Mouse (Mus musculus) hindbrain, embryonic 11.5 days (tissue): ENCODE measurements at regions not wholly inside any gene's neighbourhood (a gene's known extent, or its start where the extent isn't known, plus 50 kb on each side); places are given as distances from the start of the nearest gene placed in this dataset.

Experiments used
- ATAC-seq: fragments of 200-750 bp; cut with Nextera tagmentation; 2 replicates; pipeline ENCODE4 v1.8.0; 2017; ENCODE audit warnings: mild to moderate bottlenecking, moderate TSS enrichment, moderate library complexity; ENCODE audit not compliant: low FRiP score
- DNase-seq: peaks from one replicate; pipeline ENCODE4 v3.0.0-alpha.2; 2015; ENCODE audit warnings: low spot score
- H3K27ac ChIP-seq: fragments of 300-500 bp; sonication (generic); 2 replicates; pipeline ENCODE4 v1.5.1; 2014; ENCODE audit warnings: mild to moderate bottlenecking, low read depth, low read length
- H3K27me3 ChIP-seq: fragments of 300-500 bp; sonication (generic); 2 replicates; pipeline ENCODE4 v1.6.1; 2014; ENCODE audit warnings: mild to moderate bottlenecking, low read length, moderate library complexity, mixed read lengths; ENCODE audit not compliant: control insufficient read depth, insufficient read depth
- H3K36me3 ChIP-seq: fragments of 300-500 bp; sonication (generic); 2 replicates; pipeline ENCODE4 v1.6.1; 2014; ENCODE audit warnings: mild to moderate bottlenecking, low read length, moderate library complexity, mixed read lengths; ENCODE audit not compliant: control insufficient read depth, insufficient read depth
- H3K4me1 ChIP-seq: fragments of 300-500 bp; sonication (generic); replicated peaks from 2 replicates; pipeline ENCODE4 v1.6.1; 2014; ENCODE audit warnings: low read length, mixed read lengths; ENCODE audit not compliant: control insufficient read depth, insufficient read depth
- H3K4me2 ChIP-seq: fragments of 300-500 bp; sonication (generic); replicated peaks from 2 replicates; pipeline ENCODE4 v1.6.1; 2014; ENCODE audit warnings: mild to moderate bottlenecking, low read depth, low read length
- H3K4me3 ChIP-seq: fragments of 300-500 bp; sonication (generic); 2 replicates; pipeline ENCODE4 v1.5.1; 2014; ENCODE audit warnings: low read depth, low read length
- H3K9ac ChIP-seq: fragments of 300-500 bp; sonication (generic); 2 replicates; pipeline ENCODE4 v1.6.1; 2014; ENCODE audit warnings: low read depth, low read length
- H3K9me3 ChIP-seq: fragments of 300-500 bp; sonication (generic); 2 replicates; pipeline ENCODE4 v1.6.1; 2016; ENCODE audit warnings: low read length; ENCODE audit not compliant: control insufficient read depth
- WGBS: fragments of 180-500 bp; shearing (Covaris S2); extraction: QIAGEN DNeasy Blood & Tissue Kit; methylation state at CpG from one replicate; pipeline ENCODE4 v1.1.7; 2014; 5-methylcytosine and 5-hydroxymethylcytosine counted together

DNA sequence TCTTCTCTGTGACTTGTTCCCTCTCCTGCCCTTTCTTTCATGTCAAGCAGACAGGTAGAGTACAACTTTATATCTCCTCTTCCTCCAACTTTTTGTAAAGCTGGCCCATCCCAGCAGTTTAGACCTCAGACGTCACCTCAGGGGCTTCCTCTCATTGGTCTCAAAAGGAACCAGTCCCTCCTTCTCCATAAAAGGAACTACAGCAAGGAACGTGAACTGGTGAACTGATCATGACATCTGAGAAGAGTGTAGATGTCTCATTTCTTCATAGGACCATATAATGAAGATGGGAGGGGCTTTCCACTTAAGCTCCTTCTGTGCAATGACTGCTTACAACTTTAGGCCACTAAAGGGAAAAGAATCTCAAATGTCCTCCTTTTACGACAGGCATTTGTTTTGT, 153.0 kb downstream of the Ly86 start:
- ATAC-seq: no peak
- Histone ChIP-seq H3K4me1 (no peaks in the 10 kb centered on the region), H3K9ac (no peak overlapping the region), H3K27ac (no peak overlapping the region), H3K9me3 (no peaks in the 10 kb centered on the region), H3K27me3 (no peaks in the 10 kb centered on the region), H3K36me3 (no peaks in the 10 kb centered on the region), H3K4me3 (no peak overlapping the region), H3K4me2 (no peak overlapping the region)
- 70% methylated on average over 3 of the region's 3 CpGs for WGBS
- DNase-seq: no peak

DNA sequence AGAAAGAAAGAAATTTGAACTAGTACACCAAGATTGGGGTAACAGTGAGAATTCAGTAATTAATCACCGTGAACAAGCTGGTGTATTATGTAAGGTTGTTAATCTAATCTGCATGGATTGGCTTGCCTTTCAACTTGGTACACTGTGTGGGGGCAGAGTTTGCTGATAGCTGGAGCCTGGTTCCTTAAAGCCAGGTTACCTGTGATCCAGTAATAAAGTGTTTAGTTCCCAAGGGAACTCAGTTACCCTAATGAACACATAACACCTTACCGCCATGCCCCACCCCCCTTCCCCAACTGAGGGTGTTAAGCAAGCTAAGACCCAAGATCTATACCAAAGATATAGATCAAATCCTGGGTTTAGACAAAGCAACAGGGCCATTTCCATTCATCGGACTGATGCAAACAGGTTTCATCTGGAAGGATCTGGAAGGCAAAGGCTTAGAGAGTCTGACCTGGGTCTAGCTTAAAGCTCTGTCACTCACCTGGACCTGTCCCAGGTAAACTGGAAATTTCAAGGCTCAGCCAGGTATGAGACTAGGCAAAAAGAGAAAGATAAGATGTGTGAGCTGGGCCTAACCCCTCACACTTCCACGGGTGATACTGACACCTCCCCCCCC, 155.8 kb downstream of the Ly86 start:
- no peaks in the 10 kb centered on the region for H3K9me3 ChIP-seq
- no peak for DNase-seq
- no peak overlapping the region for H3K4me2 ChIP-seq
- no peak overlapping the region for H3K9ac ChIP-seq
- WGBS: 76% methylated on average over 4 of the region's 4 CpGs
- no peaks in the 10 kb centered on the region for H3K4me1 ChIP-seq
- H3K27me3 ChIP-seq: no peaks in the 10 kb centered on the region
- H3K27ac ChIP-seq: no peak overlapping the region
- H3K4me3 ChIP-seq: no peak overlapping the region
- H3K36me3 ChIP-seq: no peaks in the 10 kb centered on the region
- ATAC-seq: no peak

DNA sequence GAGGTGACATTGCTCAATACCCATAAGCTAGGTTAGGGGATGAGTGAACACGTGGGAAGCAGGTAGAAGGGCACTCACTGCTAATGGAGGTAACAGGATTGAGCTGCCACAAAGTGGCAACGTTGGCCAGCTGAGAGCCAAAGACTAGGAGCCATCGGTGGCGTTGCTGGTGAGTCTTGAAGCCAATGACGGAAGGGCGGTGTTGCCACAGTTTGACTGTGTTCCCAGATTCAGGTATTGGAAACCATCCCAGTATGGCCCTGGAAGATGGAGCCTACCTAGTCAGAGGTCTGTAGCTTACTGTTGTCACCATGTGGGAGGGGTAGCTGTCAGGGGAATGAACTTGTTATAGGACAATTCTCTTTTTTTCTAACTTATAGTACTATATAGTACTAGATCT, 158.4 kb downstream of the Ly86 start:
- ATAC-seq (no peak), DNase-seq (no peak)
- Histone ChIP-seq H3K36me3 (no peaks in the 10 kb centered on the region), H3K4me1 (0 out of 2 replicates have a peak, but pooled peaks cover 1% of the 10 kb centered on the region), H3K27me3 (no peaks in the 10 kb centered on the region), H3K27ac (no peak overlapping the region), H3K4me2 (no peak overlapping the region), H3K4me3 (no peak overlapping the region), H3K9ac (no peak overlapping the region), H3K9me3 (no peaks in the 10 kb centered on the region)
- 90% methylated on average over 6 of the region's 6 CpGs for WGBS

DNA sequence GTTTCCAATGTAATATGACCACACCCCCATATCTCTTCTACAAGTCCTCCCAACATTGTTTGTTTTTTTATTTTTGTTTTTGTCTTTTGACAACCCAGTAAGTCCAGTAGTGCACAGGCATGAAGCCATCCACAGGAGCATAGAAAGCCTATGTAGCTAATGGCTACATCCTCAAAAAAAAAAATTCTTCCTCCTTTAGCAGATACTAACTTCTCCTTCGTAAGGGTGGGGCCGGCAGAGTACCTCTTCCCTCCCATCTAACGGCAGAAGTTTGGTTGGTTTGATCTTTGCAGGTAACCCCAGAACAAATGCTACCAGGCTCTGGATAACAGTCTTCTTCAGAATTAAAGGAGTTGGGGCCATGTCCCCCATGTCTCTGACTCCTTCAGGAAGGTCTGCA, 158.9 kb downstream of the Ly86 start:
- WGBS: 90% methylated on average over 3 of the region's 3 CpGs
- DNase-seq: no peak
- ATAC-seq: no peak

DNA sequence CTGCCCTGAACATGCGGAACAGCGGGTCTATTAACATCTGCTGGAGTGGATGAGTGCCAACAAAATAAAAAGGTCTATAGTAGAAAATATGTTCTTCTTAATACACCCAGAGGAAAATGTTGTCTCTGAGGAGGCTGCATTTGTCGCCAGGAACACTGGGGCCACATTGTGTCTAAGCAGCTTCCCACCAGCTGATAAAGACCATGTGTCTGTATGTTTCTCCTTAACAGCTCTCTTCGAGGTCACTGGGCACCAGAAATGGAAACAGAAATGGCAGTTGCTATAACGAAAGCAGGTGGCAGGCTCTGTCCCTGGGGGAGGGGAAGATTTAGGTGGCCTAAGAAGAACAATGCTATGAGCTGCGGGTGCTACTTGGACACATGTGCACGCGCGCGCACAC, 159.4 kb downstream of the Ly86 start:
- WGBS: 89% methylated on average over 10 of the region's 10 CpGs
- Histone ChIP-seq H3K4me2 (no peak overlapping the region), H3K27ac (no peak overlapping the region), H3K4me3 (no peak overlapping the region), H3K36me3 (no peaks in the 10 kb centered on the region), H3K27me3 (no peaks in the 10 kb centered on the region), H3K4me1 (0 out of 2 replicates have a peak, but pooled peaks cover 3% of the 10 kb centered on the region), H3K9ac (no peak overlapping the region), H3K9me3 (no peaks in the 10 kb centered on the region)
- ATAC-seq (no peak), DNase-seq (no peak)

More for the DNA sequence above, 158.9 kb downstream of the Ly86 start:
- H3K4me1 ChIP-seq: 0 out of 2 replicates have a peak, but pooled peaks cover 3% of the 10 kb centered on the region
- no peaks in the 10 kb centered on the region for H3K27me3 ChIP-seq
- no peaks in the 10 kb centered on the region for H3K36me3 ChIP-seq
- no peak overlapping the region for H3K4me3 ChIP-seq
- no peak overlapping the region for H3K27ac ChIP-seq
- H3K9me3 ChIP-seq: no peaks in the 10 kb centered on the region
- H3K9ac ChIP-seq: no peak overlapping the region
- H3K4me2 ChIP-seq: no peak overlapping the region

DNA sequence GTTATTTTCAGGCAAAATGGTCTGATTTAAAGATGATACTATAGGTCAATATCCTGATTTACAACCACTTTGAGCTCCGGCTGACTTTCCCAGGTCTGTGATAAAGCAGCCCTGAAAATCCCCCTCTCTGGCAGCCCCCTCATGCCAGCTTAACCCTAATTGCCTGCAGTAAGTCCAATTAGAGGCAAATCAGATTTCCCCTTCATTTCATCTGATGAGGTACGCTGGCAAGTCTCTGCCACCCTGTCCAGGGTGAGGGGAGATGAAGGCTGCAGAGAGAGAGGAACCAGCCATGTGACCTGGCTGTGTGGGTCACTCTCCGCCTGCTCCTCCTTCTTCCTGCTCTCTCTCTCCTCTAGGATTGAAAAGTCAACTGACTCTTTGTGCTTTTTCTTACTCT, 160.6 kb downstream of the Ly86 start:
- H3K4me3 ChIP-seq: no peak overlapping the region
- no peaks in the 10 kb centered on the region for H3K36me3 ChIP-seq
- DNase-seq: no peak
- H3K9me3 ChIP-seq: no peaks in the 10 kb centered on the region
- no peak for ATAC-seq
- no peak overlapping the region for H3K9ac ChIP-seq
- H3K4me1 ChIP-seq: 0 out of 2 replicates have a peak, but pooled peaks cover 3% of the 10 kb centered on the region
- no peak overlapping the region for H3K4me2 ChIP-seq
- H3K27ac ChIP-seq: no peak overlapping the region
- 80% methylated on average over 3 of the region's 3 CpGs for WGBS
- H3K27me3 ChIP-seq: no peaks in the 10 kb centered on the region

DNA sequence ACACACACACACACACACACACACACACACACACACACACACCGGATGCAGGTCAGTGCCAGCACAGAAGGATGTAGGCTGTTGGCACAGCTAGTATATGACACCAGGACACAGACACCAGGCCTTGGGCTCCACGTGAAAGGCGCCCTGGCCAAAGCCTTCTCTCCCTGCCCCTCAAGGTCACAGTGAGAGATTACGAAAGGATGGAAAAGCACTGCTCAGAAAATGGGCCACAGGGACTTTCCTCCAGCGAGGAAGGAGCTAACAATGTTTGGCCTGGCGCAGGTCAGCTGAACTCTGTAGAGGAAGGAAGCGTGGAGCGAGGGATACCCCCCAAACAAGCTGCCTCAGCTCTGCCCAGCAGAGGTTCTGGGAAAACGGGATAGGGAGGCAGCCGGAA, 161.0 kb downstream of the Ly86 start:
- DNase-seq (no peak), ATAC-seq (no peak)
- WGBS: 65% methylated on average over 10 of the region's 10 CpGs
- Histone ChIP-seq H3K36me3 (no peaks in the 10 kb centered on the region), H3K9ac (no peak overlapping the region), H3K4me3 (no peak overlapping the region), H3K4me1 (0 out of 2 replicates have a peak, but pooled peaks cover 3% of the 10 kb centered on the region), H3K4me2 (no peak overlapping the region), H3K27ac (no peak overlapping the region), H3K27me3 (no peaks in the 10 kb centered on the region), H3K9me3 (no peaks in the 10 kb centered on the region)

DNA sequence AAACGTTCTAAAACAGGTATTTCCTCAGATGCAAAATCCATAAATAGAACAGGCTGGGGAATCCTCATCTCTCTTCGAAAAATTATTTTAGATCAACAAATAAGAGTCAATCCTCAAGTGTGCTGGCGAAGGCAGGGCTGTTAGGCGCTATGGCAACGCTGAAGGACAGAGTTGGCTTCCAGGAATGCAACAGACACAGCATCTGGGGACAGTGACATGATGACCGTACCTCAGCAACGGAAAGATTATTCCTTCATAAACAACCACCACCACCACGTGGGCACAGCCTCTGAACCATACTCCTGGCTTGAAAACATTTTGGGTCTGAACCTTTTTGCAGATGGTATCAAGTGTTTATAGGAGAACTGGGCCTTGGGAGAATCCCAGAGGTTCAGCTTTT, 161.7 kb downstream of the Ly86 start:
- no peaks in the 10 kb centered on the region for H3K27me3 ChIP-seq
- H3K4me3 ChIP-seq: no peak overlapping the region
- H3K4me1 ChIP-seq: 0 out of 2 replicates have a peak, but pooled peaks cover 3% of the 10 kb centered on the region
- ATAC-seq (no peak), DNase-seq (no peak)
- no peak overlapping the region for H3K27ac ChIP-seq
- no peak overlapping the region for H3K9ac ChIP-seq
- no peaks in the 10 kb centered on the region for H3K9me3 ChIP-seq
- no peaks in the 10 kb centered on the region for H3K36me3 ChIP-seq
- H3K4me2 ChIP-seq: no peak overlapping the region
- 72% methylated on average over 8 of the region's 8 CpGs for WGBS

DNA sequence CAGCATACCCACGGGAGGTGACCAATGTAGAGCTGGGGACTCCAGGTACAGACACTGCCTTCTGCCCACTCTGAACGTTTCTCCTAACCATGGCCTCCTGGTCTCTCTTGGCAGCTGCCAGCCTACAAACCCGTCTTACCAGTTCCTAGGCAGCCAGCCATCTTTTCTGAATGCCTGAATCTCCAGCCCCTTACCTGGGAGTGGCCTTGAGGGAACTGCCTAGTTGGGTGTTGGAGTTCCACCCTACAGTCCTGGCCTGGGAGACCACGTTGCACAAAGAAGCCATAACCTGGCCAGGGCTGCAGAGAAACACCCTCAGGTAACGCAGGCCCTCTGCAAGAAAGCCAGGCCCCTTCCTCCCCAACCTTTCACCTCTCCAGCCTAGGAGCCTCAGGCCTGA, 162.1 kb downstream of the Ly86 start:
- DNase-seq (no peak), ATAC-seq (no peak)
- 0 out of 2 replicates have a peak, but pooled peaks cover 3% of the 10 kb centered on the region for H3K4me1 ChIP-seq
- no peak overlapping the region for H3K4me2 ChIP-seq
- H3K27me3 ChIP-seq: no peaks in the 10 kb centered on the region
- no peak overlapping the region for H3K9ac ChIP-seq
- H3K27ac ChIP-seq: no peak overlapping the region
- WGBS: 73% methylated on average over 5 of the region's 5 CpGs
- no peak overlapping the region for H3K4me3 ChIP-seq
- H3K9me3 ChIP-seq: no peaks in the 10 kb centered on the region
- H3K36me3 ChIP-seq: no peaks in the 10 kb centered on the region
